Mouse (Mus musculus) embryonic facial prominence, embryonic 12.5 days (tissue): ENCODE measurements at regions not wholly inside any gene's neighbourhood (a gene's known extent, or its start where the extent isn't known, plus 50 kb on each side); places are given as distances from the start of the nearest gene placed in this dataset.

Experiments used
- ATAC-seq: fragments of 200-750 bp; cut with Nextera tagmentation; 2 replicates; pipeline ENCODE4 v1.8.0; 2017; ENCODE audit not compliant: insufficient number of reproducible peaks, insufficient read depth, low FRiP score, low TSS enrichment
- H3K27ac ChIP-seq: fragments of 300-500 bp; sonication (generic); 2 replicates; pipeline ENCODE4 v1.5.1; 2016; ENCODE audit warnings: mild to moderate bottlenecking
- H3K27me3 ChIP-seq: fragments of 300-500 bp; sonication (generic); 2 replicates; pipeline ENCODE4 v1.6.1; 2016; ENCODE audit warnings: mild to moderate bottlenecking, moderate library complexity
- H3K36me3 ChIP-seq: fragments of 300-500 bp; sonication (generic); 2 replicates; pipeline ENCODE4 v1.6.1; 2016; ENCODE audit warnings: mild to moderate bottlenecking
- H3K4me1 ChIP-seq: fragments of 300-500 bp; sonication (generic); 2 replicates; pipeline ENCODE4 v1.6.1; 2016
- H3K4me2 ChIP-seq: fragments of 300-500 bp; sonication (generic); replicated peaks from 2 replicates; pipeline ENCODE4 v1.6.1; 2016; ENCODE audit warnings: mild to moderate bottlenecking, moderate library complexity
- H3K4me3 ChIP-seq: fragments of 300-500 bp; sonication (generic); 2 replicates; pipeline ENCODE4 v1.5.1; 2016; ENCODE audit warnings: mild to moderate bottlenecking
- H3K9ac ChIP-seq: fragments of 300-500 bp; sonication (generic); 2 replicates; pipeline ENCODE4 v1.6.1; 2016; ENCODE audit warnings: mild to moderate bottlenecking, moderate library complexity
- H3K9me3 ChIP-seq: fragments of 300-500 bp; sonication (generic); 2 replicates; pipeline ENCODE4 v1.6.1; 2016; ENCODE audit warnings: mild to moderate bottlenecking, moderate library complexity
- WGBS: fragments of 180-500 bp; shearing (Covaris S2); methylation state at CpG from one replicate; pipeline ENCODE4 v1.1.7; 2016; 5-methylcytosine and 5-hydroxymethylcytosine counted together

GRCm38 (mm10) chr17:63003911-63004310 is 122.8 kb upstream of the Efna5 start:
- no peak overlapping the region for H3K27ac ChIP-seq
- ATAC-seq, result no peak
- no peaks in the 10 kb centered on the region for H3K27me3 ChIP-seq
- H3K4me1 ChIP-seq, result peaks cover 12% of the 10 kb centered on the region
- no peak overlapping the region for H3K4me3 ChIP-seq
- no peak overlapping the region for H3K4me2 ChIP-seq
- H3K36me3 ChIP-seq, result no peaks in the 10 kb centered on the region
- 51% methylated on average over 5 of the region's 5 CpGs for WGBS
- H3K9me3 ChIP-seq, result no peaks in the 10 kb centered on the region
- H3K9ac ChIP-seq, result no peak overlapping the region

GRCm38 (mm10) chr17:63002729-63003128 is 121.6 kb upstream of the Efna5 start:
- H3K4me1 ChIP-seq, result peaks cover 5% of the 10 kb centered on the region
- H3K9ac ChIP-seq, result no peak overlapping the region
- H3K4me2 ChIP-seq, result no peak overlapping the region
- no peak for ATAC-seq
- H3K27ac ChIP-seq, result no peak overlapping the region
- H3K9me3 ChIP-seq, result no peaks in the 10 kb centered on the region
- no peaks in the 10 kb centered on the region for H3K36me3 ChIP-seq
- H3K4me3 ChIP-seq, result no peak overlapping the region
- 95% methylated on average over 4 of the region's 4 CpGs for WGBS
- H3K27me3 ChIP-seq, result no peaks in the 10 kb centered on the region

GRCm38 (mm10) chr17:63001898-63002297 is 120.8 kb upstream of the Efna5 start:
- Histone ChIP-seq H3K4me1 (peaks cover 5% of the 10 kb centered on the region; the same call in 1 of the 2 replicates), H3K27ac (no peak overlapping the region)
- WGBS, result 62% methylated on average over 2 of the region's 2 CpGs

GRCm38 (mm10) chr17:62997691-62998090 is 116.6 kb upstream of the Efna5 start:
- WGBS, result 89% methylated on average over 5 of the region's 5 CpGs

More at GRCm38 (mm10) chr17:63001898-63002297, 120.8 kb upstream of the Efna5 start:
- Histone ChIP-seq H3K9me3 (no peaks in the 10 kb centered on the region), H3K4me3 (no peak overlapping the region), H3K36me3 (no peaks in the 10 kb centered on the region), H3K27me3 (no peaks in the 10 kb centered on the region), H3K4me2 (no peak overlapping the region), H3K9ac (no peak overlapping the region)
- ATAC-seq, result no peak

GRCm38 (mm10) chr17:62995316-62995715 is 114.2 kb upstream of the Efna5 start:
- Histone ChIP-seq H3K4me2 (no peak overlapping the region), H3K27ac (no peak overlapping the region), H3K9ac (no peak overlapping the region), H3K4me3 (no peak overlapping the region), H3K9me3 (no peaks in the 10 kb centered on the region), H3K27me3 (no peaks in the 10 kb centered on the region), H3K4me1 (no peaks in the 10 kb centered on the region), H3K36me3 (no peaks in the 10 kb centered on the region)
- no peak for ATAC-seq
- WGBS, result 77% methylated on average over 3 of the region's 3 CpGs

More at GRCm38 (mm10) chr17:62997691-62998090, 116.6 kb upstream of the Efna5 start:
- Histone ChIP-seq H3K4me1 (no peaks in the 10 kb centered on the region), H3K9ac (no peak overlapping the region), H3K4me2 (no peak overlapping the region), H3K36me3 (no peaks in the 10 kb centered on the region), H3K9me3 (no peaks in the 10 kb centered on the region), H3K27ac (no peak overlapping the region), H3K27me3 (no peaks in the 10 kb centered on the region), H3K4me3 (no peak overlapping the region)
- ATAC-seq, result no peak

GRCm38 (mm10) chr17:62992977-62993376 is 111.9 kb upstream of the Efna5 start:
- no peak for ATAC-seq
- Histone ChIP-seq H3K27me3 (no peaks in the 10 kb centered on the region), H3K9ac (no peak overlapping the region), H3K4me1 (no peaks in the 10 kb centered on the region), H3K9me3 (no peaks in the 10 kb centered on the region), H3K27ac (no peak overlapping the region), H3K4me2 (no peak overlapping the region), H3K4me3 (no peak overlapping the region), H3K36me3 (no peaks in the 10 kb centered on the region)
- WGBS, result 86% methylated on average over 2 of the region's 2 CpGs

- H3K27me3 ChIP-seq, result no peaks in the 10 kb centered on the region
- H3K36me3 ChIP-seq, result no peaks in the 10 kb centered on the region
- H3K9ac ChIP-seq, result no peak overlapping the region
- H3K27ac ChIP-seq, result no peak overlapping the region
- no peaks in the 10 kb centered on the region; the same call in 1 of the 2 replicates for H3K9me3 ChIP-seq
- ATAC-seq, result no peak
- H3K4me2 ChIP-seq, result no peak overlapping the region
- WGBS, result 45% methylated on average over 6 of the region's 6 CpGs
- no peaks in the 10 kb centered on the region for H3K4me1 ChIP-seq
- no peak overlapping the region for H3K4me3 ChIP-seq
Observed at GRCm38 (mm10) chr17:62986304-62986703, 105.2 kb upstream of the Efna5 start.

- no peak overlapping the region for H3K27ac ChIP-seq
- H3K9me3 ChIP-seq, result no peaks in the 10 kb centered on the region; the same call in 1 of the 2 replicates
- H3K4me3 ChIP-seq, result no peak overlapping the region
- no peaks in the 10 kb centered on the region for H3K36me3 ChIP-seq
- H3K4me2 ChIP-seq, result no peak overlapping the region
- no peak overlapping the region for H3K9ac ChIP-seq
- WGBS, result 58% methylated on average over 3 of the region's 3 CpGs
- H3K4me1 ChIP-seq, result 0 out of 2 replicates have a peak, but pooled peaks cover 8% of the 10 kb centered on the region
- ATAC-seq, result no peak
- no peaks in the 10 kb centered on the region for H3K27me3 ChIP-seq
Observed at GRCm38 (mm10) chr17:62980337-62980736, 99.2 kb upstream of the Efna5 start.

GRCm38 (mm10) chr17:62977561-62977960 is 96.4 kb upstream of the Efna5 start:
- Histone ChIP-seq H3K4me1 (0 out of 2 replicates have a peak, but pooled peaks cover 8% of the 10 kb centered on the region), H3K27ac (no peak overlapping the region), H3K36me3 (no peaks in the 10 kb centered on the region)

GRCm38 (mm10) chr17:62977136-62977535 is 96.0 kb upstream of the Efna5 start:
- Histone ChIP-seq H3K4me2 (no peak overlapping the region), H3K27me3 (no peaks in the 10 kb centered on the region), H3K4me1 (0 out of 2 replicates have a peak, but pooled peaks cover 8% of the 10 kb centered on the region), H3K4me3 (no peak overlapping the region), H3K9ac (no peak overlapping the region), H3K9me3 (no peaks in the 10 kb centered on the region), H3K36me3 (no peaks in the 10 kb centered on the region), H3K27ac (no peak overlapping the region)
- ATAC-seq, result no peak
- whole genome bisulfite sequencing, result 80% methylated on average over 4 of the region's 4 CpGs

More at GRCm38 (mm10) chr17:62977561-62977960, 96.4 kb upstream of the Efna5 start:
- no peak for ATAC-seq
- Histone ChIP-seq H3K9me3 (no peaks in the 10 kb centered on the region), H3K4me3 (no peak overlapping the region), H3K27me3 (no peaks in the 10 kb centered on the region), H3K4me2 (no peak overlapping the region), H3K9ac (no peak overlapping the region)
- 51% methylated on average over 4 of the region's 4 CpGs for WGBS

GRCm38 (mm10) chr17:62974627-62975279 is 93.6 kb upstream of the Efna5 start:
- Histone ChIP-seq H3K4me2 (no peak overlapping the region), H3K4me3 (no peak overlapping the region), H3K27ac (no peak overlapping the region), H3K9ac (no peak overlapping the region), H3K4me1 (0 out of 2 replicates have a peak, but pooled peaks cover 8% of the 10 kb centered on the region), H3K9me3 (no peaks in the 10 kb centered on the region; the same call in 1 of the 2 replicates), H3K36me3 (no peaks in the 10 kb centered on the region), H3K27me3 (no peaks in the 10 kb centered on the region)
- ATAC-seq, result no peak
- 69% methylated on average over 8 of the region's 8 CpGs for WGBS

- ATAC-seq, result no peak
- no peak overlapping the region for H3K9ac ChIP-seq
- WGBS, result 52% methylated on average over 6 of the region's 6 CpGs
- peaks cover 5% of the 10 kb centered on the region for H3K4me1 ChIP-seq
- H3K4me3 ChIP-seq, result no peak overlapping the region
- no peaks in the 10 kb centered on the region for H3K36me3 ChIP-seq
- H3K4me2 ChIP-seq, result no peak overlapping the region
- no peaks in the 10 kb centered on the region; the same call in 1 of the 2 replicates for H3K9me3 ChIP-seq
- no peaks in the 10 kb centered on the region for H3K27me3 ChIP-seq
- H3K27ac ChIP-seq, result no peak overlapping the region
Observed at GRCm38 (mm10) chr17:62969025-62969424, 87.9 kb upstream of the Efna5 start.
